Mouse (Mus musculus) liver, postnatal 0 days (tissue): ENCODE results near the gene Spcs1.

Source experiments
- CTCF ChIP-seq: sonication (generic); IDR thresholded peaks from 2 replicates; pipeline ENCODE4 v1.5.1; 2016; ENCODE audit warnings: antibody characterized with exemption, low read depth
- EP300 ChIP-seq: IDR thresholded peaks from 2 replicates; pipeline ENCODE4 v1.6.1; 2016; ENCODE audit warnings: antibody characterized with exemption, low read depth, mild to moderate bottlenecking

DNA sequence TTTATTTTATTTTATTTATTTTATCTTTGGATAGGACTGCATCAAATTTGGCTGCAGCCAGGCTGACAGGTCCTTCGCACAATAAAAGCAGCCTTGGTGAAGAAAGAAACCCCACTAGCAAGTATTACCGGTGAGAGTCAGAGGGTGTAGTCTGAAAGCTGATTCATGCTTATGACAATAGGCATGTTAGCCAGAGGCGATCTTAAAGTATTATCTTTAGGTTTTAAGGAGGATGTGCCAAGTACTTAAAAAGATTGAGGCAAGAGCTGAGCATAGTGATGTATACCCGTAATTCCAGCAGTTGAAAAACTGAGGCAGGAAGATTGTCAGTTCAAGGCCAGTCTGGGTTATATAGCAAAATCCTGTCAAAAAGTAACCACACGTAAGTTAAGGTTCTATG lies 43.8 kb upstream of the Spcs1 start:
- TF ChIP-seq CTCF, result no peak
- no peak for TF ChIP-seq EP300
